Mouse (Mus musculus) small intestine, adult 2 months (tissue): ENCODE results near the gene 4932438A13Rik. TPM values are rescaled to one million over a fixed set of nuclear protein-coding genes. Genes with fewer than 3 reads are reported as not detected.

ENCODE experiments used
- H3K27ac ChIP-seq: fragments of 200-500 bp; 2 replicates; pipeline ENCODE4 v1.5.1; 2012; ENCODE audit warnings: low read depth, low read length, control low read depth, inconsistent platforms; ENCODE audit not compliant: insufficient read depth
- H3K27me3 ChIP-seq: fragments of 200-500 bp; 2 replicates; pipeline ENCODE4 v1.6.1; 2012; ENCODE audit warnings: mild to moderate bottlenecking, moderate library complexity, low read length, inconsistent platforms; ENCODE audit not compliant: control insufficient read depth, insufficient read depth
- H3K36me3 ChIP-seq: fragments of 200-500 bp; 2 replicates; pipeline ENCODE4 v1.6.1; 2012; ENCODE audit warnings: mild to moderate bottlenecking, low read length, control low read depth, inconsistent platforms; ENCODE audit not compliant: control insufficient read depth, insufficient read depth
- H3K4me1 ChIP-seq: fragments of 200-500 bp; 2 replicates; pipeline ENCODE4 v1.6.1; 2012; ENCODE audit warnings: low read length, inconsistent platforms, mixed read lengths; ENCODE audit not compliant: control insufficient read depth, insufficient read depth, insufficient read length
- H3K4me3 ChIP-seq: fragments of 200-500 bp; 2 replicates; pipeline ENCODE4 v1.5.1; 2012; ENCODE audit warnings: low read depth, mild to moderate bottlenecking, control low read depth, inconsistent platforms, low read length, moderate library complexity
- CTCF ChIP-seq: fragments of 200-500 bp; IDR thresholded peaks from 2 replicates; pipeline ENCODE4 v1.5.1; 2012; ENCODE audit warnings: low read depth, mild to moderate bottlenecking, control low read depth, inconsistent platforms, low read length, moderate library complexity, mixed read lengths; ENCODE audit not compliant: insufficient replicate concordance, insufficient read length; ENCODE audit errors: extremely low read depth
- POLR2A ChIP-seq: fragments of 200-500 bp; IDR thresholded peaks from 2 replicates; pipeline ENCODE4 v1.6.1; 2012; ENCODE audit warnings: low read depth, mild to moderate bottlenecking, control low read depth, inconsistent platforms, low read length, moderate library complexity
- WGBS: fragments of 180-500 bp; shearing (Covaris S2); methylation state at CpG from one replicate; pipeline ENCODE4 v1.1.7; 2018; 5-methylcytosine and 5-hydroxymethylcytosine counted together
- polyA plus RNA-seq: library from polyadenylated mRNA; depleted of rRNA; stranded (reverse); fragments of >200 nt; gene quantifications from 2 replicates; pipeline ENCODE4 v1.2.3, GENCODE M21; 2012; rRNA removed

Gene 4932438A13Rik
- polyA plus RNA-seq, 1 experiment, result 13.3 TPM

DNA sequence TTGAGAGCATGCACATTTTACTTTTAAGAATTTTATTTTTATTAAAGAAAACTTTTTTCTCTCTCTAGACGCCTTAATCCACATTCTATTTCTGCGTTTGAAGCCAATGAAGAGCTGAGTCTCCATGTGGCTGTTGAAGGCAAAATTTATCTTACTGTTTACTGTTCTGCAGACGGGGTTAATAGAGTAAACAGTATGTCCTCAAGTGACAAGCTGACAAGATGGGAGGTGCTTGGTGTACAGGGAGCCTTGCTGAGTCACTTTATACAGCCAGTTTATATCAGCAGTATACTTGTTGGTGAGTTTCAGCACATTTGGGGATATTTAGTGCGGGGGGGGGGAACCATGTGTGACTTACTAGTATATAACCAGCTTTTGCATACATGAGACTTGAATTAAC lies 222.0 kb downstream of the 4932438A13Rik start:
- no peak for TF ChIP-seq CTCF
- TF ChIP-seq POLR2A, result no peak
- Histone ChIP-seq H3K27ac (no peak overlapping the region), H3K4me1 (no peaks in the 10 kb centered on the region), H3K4me3 (no peak overlapping the region), H3K27me3 (no peaks in the 10 kb centered on the region), H3K36me3 (no peaks in the 10 kb centered on the region)
- 58% methylated on average over 4 of the region's 4 CpGs for WGBS

DNA sequence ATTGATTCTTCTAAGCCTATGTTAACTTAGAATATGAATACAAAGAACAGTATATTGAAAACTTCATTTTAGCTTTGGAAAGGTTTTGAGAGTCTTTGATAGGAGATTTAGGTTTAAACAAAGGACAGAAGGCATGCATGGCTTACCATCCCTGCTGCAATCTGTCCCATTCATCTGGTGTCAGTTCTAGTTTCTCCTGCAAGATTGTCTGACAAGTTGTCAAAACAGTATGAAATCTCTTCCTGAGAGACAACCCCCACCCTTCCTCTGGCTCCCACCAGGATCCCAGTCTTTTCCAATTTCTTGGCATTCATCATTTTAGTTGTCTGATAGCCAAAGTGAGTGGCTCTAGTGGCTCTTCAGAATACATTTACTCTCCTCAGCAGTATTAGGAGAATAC lies 227.8 kb downstream of the 4932438A13Rik start:
- H3K27ac ChIP-seq, result no peak overlapping the region
- H3K27me3 ChIP-seq, result no peaks in the 10 kb centered on the region
- TF ChIP-seq POLR2A, result no peak
- TF ChIP-seq CTCF, result no peak
- H3K4me1 ChIP-seq, result no peaks in the 10 kb centered on the region
- no peak overlapping the region for H3K4me3 ChIP-seq
- H3K36me3 ChIP-seq, result no peaks in the 10 kb centered on the region

Other genes starting within 250 kb of the 4932438A13Rik start
- gene Bbs7, start 249.6 kb upstream of the 4932438A13Rik start, polyA plus RNA-seq, result 0.18 and 0.24 TPM in 2 replicates
- gene Trpc3, start 172.9 kb upstream of the 4932438A13Rik start, polyA plus RNA-seq, result 0.67 and 0.72 TPM in 2 replicates
- gene Adad1, start 200.4 kb downstream of the 4932438A13Rik start, polyA plus RNA-seq, result not detected in 2 replicates